Mouse (Mus musculus): ENCODE data around the gene Samd4b. TPM values are rescaled to one million over a fixed set of nuclear protein-coding genes. Genes with fewer than 3 reads are reported as not detected.
"Not testable (repeated sequence)": the region's sequence is repeated elsewhere in the genome, so short reads cannot be mapped to it uniquely, and the experiment has no call there.

Gene Samd4b
- polyA plus RNA-seq, 1 experiment from 2014 or later = 25.1 TPM

- no peak overlapping the region for H3K4me2 ChIP-seq (ENCODE audit: low read depth, low read length)
- H3K9ac ChIP-seq (replicated peaks; ENCODE audit: low read depth, low read length) = no peak overlapping the region
- H3K27me3 ChIP-seq (ENCODE audit: control insufficient read depth, insufficient read depth, low read length) = peaks cover 11% of the 10 kb centered on the region
- 28% methylated on average over 13 of the region's 14 CpGs for WGBS
- no peak overlapping the region for H3K27ac ChIP-seq (ENCODE audit: low read depth, low read length)
- peaks cover 6% of the 10 kb centered on the region; the same call in 1 of the 2 replicates for H3K4me1 ChIP-seq (ENCODE audit: control insufficient read depth, insufficient read depth, low read length)
- no peaks in the 10 kb centered on the region for H3K36me3 ChIP-seq (ENCODE audit: control insufficient read depth, insufficient read depth, low read length)
- no peak overlapping the region for H3K4me3 ChIP-seq (ENCODE audit: low read depth, low read length)
- peak; percentile 49; the same call in 1 of the 2 replicates for ATAC-seq (ENCODE audit: low read depth)
- H3K9me3 ChIP-seq (ENCODE audit: control insufficient read depth, low read length) = no peaks in the 10 kb centered on the region
Observed at GRCm38 (mm10) chr7:28545048-28545890, 52.7 kb downstream of the Samd4b start.

GRCm38 (mm10) chr7:28544051-28544601 lies 53.8 kb downstream of the Samd4b start:
- WGBS = 3% methylated on average over 22 of the region's 27 CpGs
- H3K27me3 ChIP-seq (ENCODE audit: control insufficient read depth, insufficient read depth, low read length) = peaks cover 11% of the 10 kb centered on the region
- H3K4me2 ChIP-seq (ENCODE audit: low read depth, low read length) = peak overlapping the region; percentile 25
- peak; percentile 23; the same call in 1 of the 2 replicates for ATAC-seq (ENCODE audit: low read depth)
- no peak overlapping the region for H3K4me3 ChIP-seq (ENCODE audit: low read depth, low read length)
- no peaks in the 10 kb centered on the region for H3K36me3 ChIP-seq (ENCODE audit: control insufficient read depth, insufficient read depth, low read length)
- H3K27ac ChIP-seq (ENCODE audit: low read depth, low read length) = no peak overlapping the region
- H3K9ac ChIP-seq (replicated peaks; ENCODE audit: low read depth, low read length) = no peak overlapping the region
- peaks cover 6% of the 10 kb centered on the region; the same call in 1 of the 2 replicates for H3K4me1 ChIP-seq (ENCODE audit: control insufficient read depth, insufficient read depth, low read length)
- no peaks in the 10 kb centered on the region for H3K9me3 ChIP-seq (ENCODE audit: control insufficient read depth, low read length)

- H3K4me3 ChIP-seq (ENCODE audit: low read depth, low read length) = no peak within 1 kb of the TSS
- H3K9me3 ChIP-seq (ENCODE audit: control insufficient read depth, low read length) = no peaks in the 10 kb centered on the region
- no peaks in the 10 kb centered on the region for H3K27me3 ChIP-seq (ENCODE audit: control insufficient read depth, insufficient read depth, low read length)
- no peak within 1 kb of the TSS for H3K27ac ChIP-seq (ENCODE audit: low read depth, low read length)
- no peak for ATAC-seq (ENCODE audit: low read depth)
- H3K4me1 ChIP-seq (ENCODE audit: control insufficient read depth, insufficient read depth, low read length) = peaks cover 3% of the 10 kb centered on the region; the same call in 1 of the 2 replicates
- H3K9ac ChIP-seq (replicated peaks; ENCODE audit: low read depth, low read length) = no peak within 1 kb of the TSS
- whole genome bisulfite sequencing = 85% methylated on average over 4 of the region's 4 CpGs
- no peak within 1 kb of the TSS for H3K4me2 ChIP-seq (ENCODE audit: low read depth, low read length)
- H3K36me3 ChIP-seq (ENCODE audit: control insufficient read depth, insufficient read depth, low read length) = no peaks in the 10 kb centered on the region
Observed at GRCm38 (mm10) chr7:28540526-28540925, 57.4 kb downstream of the Samd4b start, which contains the start of gene Sycn. Gene Sycn (plus strand): TSS chr7:28540885.

- H3K27me3 ChIP-seq (ENCODE audit: control insufficient read depth, insufficient read depth, low read length); ATAC-seq (ENCODE audit: low read depth); H3K4me3 ChIP-seq (ENCODE audit: low read depth, low read length); H3K4me2 ChIP-seq (ENCODE audit: low read depth, low read length); H3K9ac ChIP-seq (replicated peaks; ENCODE audit: low read depth, low read length); H3K4me1 ChIP-seq (ENCODE audit: control insufficient read depth, insufficient read depth, low read length); H3K27ac ChIP-seq (ENCODE audit: low read depth, low read length); H3K9me3 ChIP-seq (ENCODE audit: control insufficient read depth, low read length); H3K36me3 ChIP-seq (ENCODE audit: control insufficient read depth, insufficient read depth, low read length): not testable (repeated sequence)
- WGBS = 86% methylated on average over 6 of the region's 6 CpGs
Observed at GRCm38 (mm10) chr7:28538886-28539285, 59.1 kb downstream of the Samd4b start.

GRCm38 (mm10) chr7:28532005-28532404 lies 65.9 kb downstream of the Samd4b start:
- H3K4me2 ChIP-seq (ENCODE audit: low read depth, low read length) = no peak overlapping the region
- H3K27ac ChIP-seq (ENCODE audit: low read depth, low read length) = no peak overlapping the region
- no peaks in the 10 kb centered on the region for H3K36me3 ChIP-seq (ENCODE audit: control insufficient read depth, insufficient read depth, low read length)
- WGBS = 75% methylated on average over 8 of the region's 8 CpGs
- no peak overlapping the region for H3K4me3 ChIP-seq (ENCODE audit: low read depth, low read length)
- H3K9me3 ChIP-seq (ENCODE audit: control insufficient read depth, low read length) = no peaks in the 10 kb centered on the region
- no peaks in the 10 kb centered on the region for H3K27me3 ChIP-seq (ENCODE audit: control insufficient read depth, insufficient read depth, low read length)
- no peaks in the 10 kb centered on the region for H3K4me1 ChIP-seq (ENCODE audit: control insufficient read depth, insufficient read depth, low read length)
- no peak overlapping the region for H3K9ac ChIP-seq (replicated peaks; ENCODE audit: low read depth, low read length)
- no peak for ATAC-seq (ENCODE audit: low read depth)

GRCm38 (mm10) chr7:28527922-28528719 lies 69.8 kb downstream of the Samd4b start:
- no peak for ATAC-seq (ENCODE audit: low read depth)
- H3K27me3 ChIP-seq (ENCODE audit: control insufficient read depth, insufficient read depth, low read length) = no peaks in the 10 kb centered on the region
- H3K9ac ChIP-seq (replicated peaks; ENCODE audit: low read depth, low read length) = no peak overlapping the region
- no peaks in the 10 kb centered on the region for H3K4me1 ChIP-seq (ENCODE audit: control insufficient read depth, insufficient read depth, low read length)
- no peaks in the 10 kb centered on the region for H3K9me3 ChIP-seq (ENCODE audit: control insufficient read depth, low read length)
- 8% methylated on average over 19 of the region's 19 CpGs for WGBS
- no peak overlapping the region for H3K27ac ChIP-seq (ENCODE audit: low read depth, low read length)
- no peak overlapping the region for H3K4me3 ChIP-seq (ENCODE audit: low read depth, low read length)
- no peaks in the 10 kb centered on the region for H3K36me3 ChIP-seq (ENCODE audit: control insufficient read depth, insufficient read depth, low read length)
- H3K4me2 ChIP-seq (ENCODE audit: low read depth, low read length) = no peak overlapping the region

GRCm38 (mm10) chr7:28522536-28522935 lies 75.4 kb downstream of the Samd4b start, which contains the start of gene Ifnl3:
Gene Ifnl3 (plus strand): TSS chr7:28522836.
- not testable (repeated sequence) for H3K4me3 ChIP-seq (ENCODE audit: low read depth, low read length); H3K4me2 ChIP-seq (ENCODE audit: low read depth, low read length); H3K36me3 ChIP-seq (ENCODE audit: control insufficient read depth, insufficient read depth, low read length); H3K9me3 ChIP-seq (ENCODE audit: control insufficient read depth, low read length); H3K27ac ChIP-seq (ENCODE audit: low read depth, low read length); H3K4me1 ChIP-seq (ENCODE audit: control insufficient read depth, insufficient read depth, low read length); ATAC-seq (ENCODE audit: low read depth); H3K27me3 ChIP-seq (ENCODE audit: control insufficient read depth, insufficient read depth, low read length); H3K9ac ChIP-seq (replicated peaks; ENCODE audit: low read depth, low read length)
- 84% methylated on average over 5 of the region's 6 CpGs for WGBS

- H3K9ac ChIP-seq (replicated peaks; ENCODE audit: low read depth, low read length) = no peak overlapping the region
- no peaks in the 10 kb centered on the region for H3K27me3 ChIP-seq (ENCODE audit: control insufficient read depth, insufficient read depth, low read length)
- no peak overlapping the region for H3K27ac ChIP-seq (ENCODE audit: low read depth, low read length)
- H3K36me3 ChIP-seq (ENCODE audit: control insufficient read depth, insufficient read depth, low read length) = no peaks in the 10 kb centered on the region
- no peak overlapping the region for H3K4me3 ChIP-seq (ENCODE audit: low read depth, low read length)
- H3K4me1 ChIP-seq (ENCODE audit: control insufficient read depth, insufficient read depth, low read length) = no peaks in the 10 kb centered on the region
- H3K9me3 ChIP-seq (ENCODE audit: control insufficient read depth, low read length) = no peaks in the 10 kb centered on the region
- no peak for ATAC-seq (ENCODE audit: low read depth)
- WGBS = 74% methylated on average over 8 of the region's 8 CpGs
- H3K4me2 ChIP-seq (ENCODE audit: low read depth, low read length) = no peak overlapping the region
Observed at GRCm38 (mm10) chr7:28511441-28511840, 86.5 kb downstream of the Samd4b start.

Data from neural tube, embryonic 14.5 days (tissue).